Mouse (Mus musculus): ENCODE results near the gene Klhl35.

The Klhl35 gene

GRCm38 (mm10) chr7:99465811-99466210 lies at the start of gene Klhl35:
Gene Klhl35, plus strand, starts transcription at chr7:99466004.
- no peak for DNase-seq (ENCODE audit: low read depth, low spot score)

- peak; percentile 82 for DNase-seq (ENCODE audit: low read depth, low spot score)
These were observed 46.5 kb upstream of the Klhl35 start for GRCm38 (mm10) chr7:99419311-99419710.

DNA sequence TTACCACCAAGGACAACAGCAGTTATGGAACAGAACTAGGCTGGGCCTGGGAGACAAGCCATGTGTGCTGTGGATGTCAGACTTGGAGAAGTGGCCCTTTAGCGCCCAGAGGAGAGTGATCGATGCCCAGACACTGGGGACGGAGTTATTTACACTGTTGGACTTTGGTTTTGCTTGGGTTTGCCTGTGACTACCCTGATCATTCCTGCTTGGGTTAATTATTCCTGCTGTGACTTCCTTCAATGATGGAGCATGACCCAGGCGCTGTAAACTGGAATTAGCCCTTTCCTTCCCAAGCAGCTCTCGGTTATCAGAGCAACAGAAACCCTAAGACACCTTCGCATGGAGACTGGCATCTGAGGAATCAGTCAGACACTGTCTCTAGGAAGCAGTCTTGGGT lies 44.8 kb upstream of the Klhl35 start:
- no peak for DNase-seq (ENCODE audit: low read depth, low spot score)

DNA sequence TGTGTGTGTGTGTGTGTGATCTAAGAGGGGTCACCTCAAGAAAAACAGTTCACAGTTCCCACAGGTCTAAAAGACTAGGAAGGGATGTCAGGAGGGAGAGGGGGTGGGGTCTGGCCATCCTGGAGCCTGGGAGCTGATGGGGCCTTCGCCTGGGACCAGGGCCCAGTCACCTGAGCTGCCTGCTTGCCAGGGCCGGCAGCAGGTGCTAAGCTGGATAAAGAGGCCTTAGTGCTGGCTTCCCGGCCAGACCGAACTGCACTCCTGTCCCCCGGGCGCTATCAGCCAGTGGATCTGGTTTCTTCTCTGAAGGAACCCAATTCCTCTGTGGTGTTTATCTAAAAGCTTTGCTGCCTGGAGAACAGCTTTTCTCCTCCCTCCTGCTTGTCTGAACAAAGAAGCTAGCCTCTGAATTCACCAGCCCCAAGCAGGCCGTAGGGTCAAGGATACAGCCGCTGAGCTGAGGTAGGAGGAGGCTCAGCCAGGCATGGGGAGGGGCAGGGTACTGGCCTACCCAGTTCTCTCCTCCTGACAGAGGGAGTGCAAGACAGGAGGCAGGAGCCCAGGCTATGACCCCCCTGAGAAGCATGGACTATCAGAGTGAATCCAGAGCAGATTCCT lies 41.2 kb upstream of the Klhl35 start:
- DNase-seq (ENCODE audit: low read depth, low spot score) = no peak

GRCm38 (mm10) chr7:99425706-99426105 lies 40.1 kb upstream of the Klhl35 start:
- DNase-seq (ENCODE audit: low read depth, low spot score) = no peak

DNA sequence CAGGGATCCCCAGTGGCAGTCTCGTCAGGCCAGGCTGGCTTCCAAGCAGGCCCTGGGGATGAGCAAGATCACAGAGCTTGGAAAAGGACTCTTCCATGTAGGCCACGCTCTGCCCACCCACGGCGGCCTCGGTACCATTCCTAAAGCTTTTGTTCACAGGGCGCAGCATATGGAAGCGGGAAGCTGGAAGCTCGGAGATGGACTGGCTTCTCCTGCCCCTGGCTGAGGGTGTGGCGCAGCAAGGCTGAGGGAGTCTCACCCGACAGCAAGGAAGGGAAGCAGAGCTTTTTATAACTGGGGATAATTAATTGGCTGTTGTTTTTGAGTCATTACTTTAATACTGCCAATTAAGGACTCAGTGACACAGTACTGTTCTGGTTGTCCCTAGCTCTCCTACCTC lies 38.8 kb upstream of the Klhl35 start:
- DNase-seq (ENCODE audit: low read depth, low spot score) = no peak

DNA sequence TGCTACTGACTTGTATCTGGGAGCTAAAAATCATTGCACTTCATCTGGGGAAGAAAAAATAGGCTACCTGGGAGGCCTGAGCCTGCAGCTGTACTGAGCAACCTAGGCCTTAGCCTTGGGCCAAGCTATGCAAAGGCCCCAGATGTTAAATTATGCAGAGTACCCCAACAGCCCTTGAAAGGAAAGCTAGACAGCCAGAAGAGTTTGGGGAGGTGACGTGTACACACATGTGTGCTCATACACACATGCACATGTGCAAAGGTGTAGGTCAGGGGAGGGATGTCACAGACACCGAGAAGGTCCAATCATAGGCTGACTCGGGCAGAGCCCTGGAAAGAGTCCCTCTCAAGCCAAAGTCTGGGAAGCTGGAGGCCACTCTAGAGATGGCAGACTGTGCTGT lies 37.8 kb upstream of the Klhl35 start:
- DNase-seq (ENCODE audit: low read depth, low spot score) = no peak

DNA sequence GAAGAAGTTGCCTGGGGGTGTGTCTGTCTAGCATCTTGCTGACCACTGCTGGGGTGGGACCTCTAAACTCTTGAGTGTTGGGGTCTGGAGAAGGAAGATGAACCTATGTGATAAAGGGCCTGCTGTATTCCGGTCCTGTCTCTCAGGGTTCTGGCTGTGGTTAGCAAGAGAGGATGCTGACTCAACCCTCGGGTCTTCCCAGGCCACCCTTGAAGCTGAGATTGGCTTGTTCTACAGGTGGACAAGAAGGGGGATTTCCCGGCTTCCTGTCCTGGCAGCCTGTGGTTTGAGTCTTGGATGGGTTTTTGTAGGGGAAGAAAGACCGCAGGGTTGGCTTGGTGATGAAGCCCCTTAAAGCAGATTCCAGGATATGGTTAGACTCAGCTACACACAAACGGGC lies 37.0 kb upstream of the Klhl35 start:
- DNase-seq (ENCODE audit: low read depth, low spot score) = no peak

DNA sequence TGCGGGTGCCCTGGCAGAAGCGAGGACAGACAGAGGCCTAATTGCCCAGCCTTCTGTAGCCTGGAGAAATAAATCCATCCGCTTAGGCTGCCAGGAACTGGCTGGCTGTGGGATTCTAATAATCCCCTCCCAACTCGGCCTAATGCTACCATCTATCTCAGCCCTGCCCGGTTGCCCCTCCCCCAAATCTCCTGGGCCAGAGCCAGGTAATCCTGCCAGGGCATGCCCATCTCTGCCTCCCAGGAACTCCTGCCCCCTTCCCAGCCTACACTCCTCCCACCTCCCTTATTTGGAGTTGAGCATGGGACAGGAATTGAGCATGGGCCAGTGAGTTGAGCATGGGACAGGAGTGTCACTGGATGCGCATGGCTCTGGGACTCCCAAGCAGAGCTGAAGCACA lies 36.0 kb upstream of the Klhl35 start:
- no peak for DNase-seq (ENCODE audit: low read depth, low spot score)

DNA sequence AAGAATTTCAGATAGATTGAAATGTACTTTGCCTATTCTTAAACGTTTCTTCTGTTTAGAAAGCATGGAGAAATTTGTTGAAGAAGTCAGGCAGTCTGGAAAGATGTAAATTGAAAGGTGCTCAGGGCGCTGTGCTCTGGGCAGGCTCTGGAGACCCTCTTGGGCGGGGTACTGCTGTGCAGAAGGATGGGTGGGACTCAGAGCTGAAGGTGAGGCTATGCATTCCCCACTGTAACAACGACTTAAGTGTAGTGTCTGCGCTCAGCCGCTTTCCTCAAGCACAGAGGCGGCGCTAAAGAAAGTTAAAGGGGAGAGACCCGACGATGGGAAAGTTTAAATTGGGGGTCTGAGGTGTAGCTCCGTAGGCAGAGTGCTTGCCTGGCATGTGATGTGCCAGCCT lies 35.6 kb upstream of the Klhl35 start:
- DNase-seq (ENCODE audit: low read depth, low spot score) = no peak

DNA sequence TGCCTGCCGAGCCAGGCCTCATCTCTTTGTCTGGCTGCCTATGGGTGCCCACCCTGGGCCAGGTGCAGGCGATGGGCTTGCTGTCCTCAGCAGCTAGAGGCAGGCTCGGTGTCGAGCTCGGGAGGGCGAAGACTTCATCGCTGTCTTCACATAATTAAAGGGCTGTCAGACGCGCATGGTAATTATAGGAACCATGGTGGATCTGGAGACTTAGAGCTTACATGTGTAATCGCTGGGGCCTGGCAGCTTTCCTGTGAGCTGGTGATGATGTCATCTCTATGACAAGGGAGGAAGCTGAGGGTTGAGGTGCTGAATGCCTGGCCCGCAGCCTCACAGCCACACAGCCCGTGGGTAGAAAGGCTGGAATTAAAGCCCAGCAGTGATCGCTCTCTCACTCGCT lies 33.6 kb upstream of the Klhl35 start:
- no peak for DNase-seq (ENCODE audit: low read depth, low spot score)

DNA sequence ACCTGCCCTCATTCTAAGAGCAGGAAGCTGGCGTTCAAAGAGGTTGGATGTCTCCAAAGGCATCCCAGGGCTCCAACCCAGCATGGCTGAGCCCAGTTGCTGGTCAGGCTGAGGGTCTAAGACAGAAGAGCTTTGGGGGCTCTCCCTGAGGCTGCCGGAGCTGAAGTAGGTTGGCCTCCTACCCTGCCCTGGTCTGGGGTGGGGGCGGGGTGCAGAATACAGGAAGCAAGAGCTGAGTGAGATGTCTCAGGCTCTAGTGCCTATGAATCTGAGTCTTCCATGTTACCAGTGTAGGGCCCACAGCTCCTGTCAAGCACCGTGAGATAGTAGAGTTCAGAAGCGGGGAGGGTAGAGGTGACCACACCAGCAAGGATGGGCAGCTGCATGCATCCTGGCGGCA lies 32.9 kb upstream of the Klhl35 start:
- DNase-seq (ENCODE audit: low read depth, low spot score) = no peak

- no peak for DNase-seq (ENCODE audit: low read depth, low spot score)
These were observed 31.0 kb upstream of the Klhl35 start for GRCm38 (mm10) chr7:99434672-99435250.

DNA sequence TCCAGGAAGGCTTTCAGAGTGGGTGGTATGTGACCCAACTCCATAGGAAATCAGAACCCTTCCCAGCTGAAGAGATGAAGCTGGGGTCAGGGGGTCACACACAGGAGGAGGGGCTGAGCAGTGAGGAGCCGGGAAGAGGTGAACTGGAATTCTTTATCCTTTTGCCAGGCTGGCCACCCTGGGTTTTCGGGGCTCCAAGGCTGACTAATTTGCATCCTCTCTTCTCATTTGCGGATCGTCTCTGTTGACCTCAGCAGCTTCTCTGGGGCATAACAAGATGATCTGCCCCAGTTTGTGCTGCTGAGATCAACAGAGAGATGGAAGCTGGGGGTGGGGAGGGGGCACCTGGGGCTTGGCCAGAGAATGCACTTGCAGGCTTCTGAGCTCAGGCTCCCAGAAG lies 29.3 kb upstream of the Klhl35 start:
- DNase-seq (ENCODE audit: low read depth, low spot score) = no peak

- no peak for DNase-seq (ENCODE audit: low read depth, low spot score)
These were observed 26.9 kb upstream of the Klhl35 start for GRCm38 (mm10) chr7:99438881-99439280.

DNA sequence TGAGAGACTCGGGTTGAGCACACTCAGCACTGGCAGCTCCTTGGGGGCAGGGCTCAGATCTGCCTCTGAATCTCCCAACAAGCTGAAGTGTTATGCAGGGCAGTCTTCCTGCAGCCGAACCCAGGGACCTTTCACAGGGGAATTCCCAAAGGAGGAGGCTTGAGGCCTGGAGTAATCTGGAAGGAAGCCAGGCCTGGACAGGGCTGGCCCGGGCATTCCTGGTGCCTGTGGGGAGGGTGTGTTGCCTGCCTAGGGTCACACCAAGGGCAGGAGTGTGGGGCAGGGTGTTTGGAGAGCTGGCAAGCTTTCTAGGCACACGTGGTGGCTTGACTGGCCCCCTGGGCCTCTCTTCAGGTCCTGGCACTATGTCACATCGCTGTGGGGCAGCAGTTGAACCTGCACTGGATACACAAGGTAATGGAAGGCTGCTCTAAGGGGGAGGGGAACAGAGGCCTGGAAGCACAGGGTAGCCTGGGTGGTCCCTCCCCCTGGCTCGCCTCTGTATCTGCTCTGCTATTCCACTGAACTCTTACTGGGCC lies 24.2 kb upstream of the Klhl35 start:
- DNase-seq (ENCODE audit: low read depth, low spot score) = peak; percentile 47

- DNase-seq (ENCODE audit: low read depth, low spot score) = no peak
These were observed 22.6 kb upstream of the Klhl35 start for GRCm38 (mm10) chr7:99443164-99443563.

DNA sequence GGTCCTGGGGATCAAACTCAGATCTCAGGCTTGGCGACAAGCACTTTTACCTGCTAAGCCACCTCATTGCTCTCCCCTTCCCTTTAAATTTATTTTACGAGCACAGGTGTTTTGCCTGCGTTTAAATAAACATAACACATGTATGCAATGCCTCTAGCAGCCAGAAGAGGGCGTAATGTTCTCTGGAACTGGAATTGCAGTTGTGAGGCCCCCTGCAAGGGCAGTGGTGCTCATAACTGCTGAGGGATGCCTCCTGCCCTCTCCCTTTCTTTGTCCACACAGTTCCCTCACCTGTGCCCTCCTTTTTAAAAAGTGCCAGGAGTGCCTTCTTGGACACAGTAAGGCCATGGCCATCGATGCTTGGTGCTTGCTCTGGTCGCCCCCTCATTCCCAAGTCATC lies 21.8 kb upstream of the Klhl35 start:
- no peak for DNase-seq (ENCODE audit: low read depth, low spot score)

GRCm38 (mm10) chr7:99445833-99446232 lies 20.0 kb upstream of the Klhl35 start:
- DNase-seq (ENCODE audit: low read depth, low spot score) = no peak

GRCm38 (mm10) chr7:99447323-99447722 lies 18.5 kb upstream of the Klhl35 start:
- no peak for DNase-seq (ENCODE audit: low read depth, low spot score)

DNA sequence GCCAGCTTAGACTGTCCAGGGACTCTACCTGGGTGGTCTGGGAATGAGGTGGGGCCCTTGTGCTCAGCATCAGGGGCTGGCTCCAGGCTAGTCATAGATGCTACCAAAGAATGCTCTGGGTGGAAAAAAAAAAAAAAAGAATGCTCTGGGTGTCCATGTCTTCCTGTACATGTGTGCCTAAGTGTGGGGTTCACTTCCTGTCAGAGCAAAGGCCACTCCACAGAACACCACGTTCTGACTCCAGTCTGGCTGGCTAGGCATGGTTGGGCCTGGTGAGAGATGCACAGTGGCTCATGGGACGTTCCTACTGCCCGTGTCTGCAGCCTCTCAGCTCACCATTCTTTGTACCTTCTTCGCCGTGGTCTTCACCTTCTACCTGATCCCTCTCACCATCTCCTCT lies 17.2 kb upstream of the Klhl35 start:
- no peak for DNase-seq (ENCODE audit: low read depth, low spot score)

DNA sequence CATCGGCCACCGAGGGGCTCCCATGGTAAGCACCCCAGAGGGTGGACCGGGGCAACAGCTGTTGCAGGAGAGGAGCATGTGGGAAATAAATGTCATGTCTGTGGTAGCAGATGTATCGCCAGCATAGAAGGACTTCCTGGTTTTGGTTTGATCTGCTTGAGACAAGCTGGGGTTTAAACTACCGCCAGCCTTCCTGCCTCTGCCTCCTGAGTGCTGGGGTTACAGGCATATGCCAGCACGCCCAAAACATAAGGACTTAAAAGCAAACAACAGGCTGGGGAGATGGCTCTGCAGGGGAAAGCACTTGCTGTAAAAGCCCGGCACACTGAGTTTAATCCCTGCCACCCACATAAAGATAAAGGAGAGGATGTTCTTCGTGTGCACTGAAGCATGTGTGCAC lies 16.7 kb upstream of the Klhl35 start:
- DNase-seq (ENCODE audit: low read depth, low spot score) = no peak

DNA sequence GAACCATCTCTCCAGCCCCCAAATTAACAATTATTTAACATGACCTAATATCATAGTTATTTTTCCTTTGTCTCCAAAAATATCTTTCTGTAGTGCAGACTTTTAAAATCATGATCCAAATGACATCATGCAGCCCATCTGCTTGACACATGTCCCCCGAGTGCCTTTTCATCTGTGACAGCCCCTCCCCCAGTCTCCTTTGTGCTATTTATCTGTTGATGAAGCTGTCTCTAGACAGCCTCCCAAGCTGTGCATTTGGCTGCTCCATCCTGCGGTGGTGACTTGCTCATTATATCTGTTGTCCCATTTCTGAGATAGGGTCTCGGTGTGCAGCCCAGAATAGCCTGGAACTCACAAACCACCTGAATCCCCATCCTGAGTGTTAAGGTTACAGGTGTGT lies 16.1 kb upstream of the Klhl35 start:
- no peak for DNase-seq (ENCODE audit: low read depth, low spot score)

DNA sequence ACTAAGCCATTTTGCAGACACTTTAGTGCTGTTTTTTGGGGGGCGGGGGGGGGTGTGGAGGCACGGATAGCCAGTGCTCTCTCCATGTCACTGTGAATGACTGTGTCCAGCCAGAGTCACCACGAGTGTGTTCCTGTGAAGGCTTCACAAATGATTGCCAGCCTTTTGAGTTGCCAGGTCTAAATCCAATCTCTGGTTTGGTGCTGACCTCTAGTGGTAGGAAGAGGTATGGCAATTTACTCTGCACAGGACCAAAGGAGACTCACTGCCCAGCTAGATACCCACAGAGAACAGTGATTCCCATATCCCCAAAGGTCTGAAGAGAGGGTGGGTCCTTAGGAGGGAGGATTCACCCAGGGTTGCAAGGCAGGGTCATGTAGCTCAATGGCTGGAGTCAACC lies 15.1 kb upstream of the Klhl35 start:
- peak; percentile 81 for DNase-seq (ENCODE audit: low read depth, low spot score)
